Mouse (Mus musculus) liver, embryonic 16.5 days (tissue): ENCODE data around the gene Abcc4. TPM values are rescaled to one million over a fixed set of nuclear protein-coding genes. Genes with fewer than 3 reads are reported as not detected.
A peak's percentile ranks its signal among the peaks of the same experiment; 100 is the strongest.
"Not testable (repeated sequence)": the region's sequence is repeated elsewhere in the genome, so short reads cannot be mapped to it uniquely, and the experiment has no call there.

Experiments used
- ATAC-seq: fragments of 200-750 bp; cut with Nextera tagmentation; 2 replicates; pipeline ENCODE4 v1.8.0; 2017; ENCODE audit warnings: low read depth, mild to moderate bottlenecking, moderate number of reproducible peaks, moderate library complexity
- H3K27ac ChIP-seq: fragments of 300-500 bp; sonication (generic); 2 replicates; pipeline ENCODE4 v1.5.1; 2014; ENCODE audit warnings: mild to moderate bottlenecking, low read length
- H3K27me3 ChIP-seq: fragments of 300-500 bp; sonication (generic); 2 replicates; pipeline ENCODE4 v1.6.1; 2014; ENCODE audit warnings: low read depth, low read length, mixed read lengths; ENCODE audit not compliant: control insufficient read depth, insufficient read depth
- H3K36me3 ChIP-seq: fragments of 300-500 bp; sonication (generic); 2 replicates; pipeline ENCODE4 v1.6.1; 2014; ENCODE audit warnings: mild to moderate bottlenecking; ENCODE audit not compliant: control insufficient read depth, insufficient read depth
- H3K4me1 ChIP-seq: fragments of 300-500 bp; sonication (generic); 2 replicates; pipeline ENCODE4 v1.6.1; 2014; ENCODE audit warnings: low read depth, low read length, mixed read lengths; ENCODE audit not compliant: control insufficient read depth
- H3K4me2 ChIP-seq: fragments of 300-500 bp; sonication (generic); 2 replicates; pipeline ENCODE4 v1.6.1; 2014; ENCODE audit warnings: low read depth, low read length, mixed read lengths
- H3K4me3 ChIP-seq: fragments of 300-500 bp; sonication (generic); 2 replicates; pipeline ENCODE4 v1.5.1; 2014; ENCODE audit warnings: low read depth, mild to moderate bottlenecking, low read length
- H3K9ac ChIP-seq: fragments of 300-500 bp; sonication (generic); 2 replicates; pipeline ENCODE4 v1.6.1; 2014; ENCODE audit warnings: low read depth, low read length
- H3K9me3 ChIP-seq: fragments of 300-500 bp; sonication (generic); replicated peaks from 2 replicates; pipeline ENCODE4 v1.6.1; 2016; ENCODE audit warnings: low read length; ENCODE audit not compliant: control insufficient read depth
- WGBS: fragments of 180-500 bp; shearing (Covaris S2); extraction: QIAGEN DNeasy Blood & Tissue Kit; methylation state at CpG from one replicate; pipeline ENCODE4 v1.1.7; 2014; ENCODE audit not compliant: insufficient replicate concordance; 5-methylcytosine and 5-hydroxymethylcytosine counted together
- polyA plus RNA-seq: library from polyadenylated mRNA; unstranded; fragments of >200 nt; fragmentation: Nextera tagmentation; extraction: Ambion mirVana; gene quantifications from 2 replicates; pipeline ENCODE4 v1.2.1, GENCODE M21; 2015

Abcc4 gene
- polyA plus RNA-seq, 1 experiment from 2014 or later, result 2.3 TPM

- H3K4me3 ChIP-seq, result peak overlapping the region; percentile 20
- peak overlapping the region; percentile 54 for H3K4me2 ChIP-seq
- H3K9me3 ChIP-seq, result no peaks in the 10 kb centered on the region
- H3K4me1 ChIP-seq, result peaks cover 2% of the 10 kb centered on the region; the same call in 1 of the 2 replicates
- H3K27me3 ChIP-seq, result no peaks in the 10 kb centered on the region
- H3K9ac ChIP-seq, result peak overlapping the region; percentile 30
- H3K36me3 ChIP-seq, result no peaks in the 10 kb centered on the region
- no peak overlapping the region for H3K27ac ChIP-seq
- ATAC-seq, result peak; percentile 78
- 10% methylated on average over 24 of the region's 24 CpGs for WGBS
Measured at GRCm38 (mm10) chr14:118551725-118552285, 154.2 kb downstream of the Abcc4 start.

- no peak for ATAC-seq
- peak overlapping the region; percentile 30 for H3K9ac ChIP-seq
- H3K27me3 ChIP-seq, result no peaks in the 10 kb centered on the region
- H3K27ac ChIP-seq, result no peak overlapping the region
- 27% methylated on average over 18 of the region's 18 CpGs for WGBS
- H3K4me2 ChIP-seq, result peak overlapping the region; percentile 54
- H3K36me3 ChIP-seq, result no peaks in the 10 kb centered on the region
- H3K4me1 ChIP-seq, result peaks cover 2% of the 10 kb centered on the region; the same call in 1 of the 2 replicates
- no peaks in the 10 kb centered on the region for H3K9me3 ChIP-seq
- H3K4me3 ChIP-seq, result peak overlapping the region; percentile 20
Measured at GRCm38 (mm10) chr14:118551061-118551724, 154.8 kb downstream of the Abcc4 start.

GRCm38 (mm10) chr14:118544493-118544892, 161.5 kb downstream of the Abcc4 start:
- no peak overlapping the region for H3K9ac ChIP-seq
- no peak overlapping the region for H3K27ac ChIP-seq
- H3K9me3 ChIP-seq, result no peaks in the 10 kb centered on the region
- no peaks in the 10 kb centered on the region for H3K36me3 ChIP-seq
- no peak overlapping the region for H3K4me3 ChIP-seq
- H3K4me1 ChIP-seq, result no peaks in the 10 kb centered on the region
- H3K27me3 ChIP-seq, result no peaks in the 10 kb centered on the region
- H3K4me2 ChIP-seq, result no peak overlapping the region
- 80% methylated on average over 6 of the region's 6 CpGs for WGBS
- no peak for ATAC-seq

GRCm38 (mm10) chr14:118542947-118543346, 163.1 kb downstream of the Abcc4 start:
- H3K36me3 ChIP-seq, result no peaks in the 10 kb centered on the region
- WGBS, result 69% methylated on average over 9 of the region's 9 CpGs
- H3K27me3 ChIP-seq, result no peaks in the 10 kb centered on the region
- H3K9me3 ChIP-seq, result no peaks in the 10 kb centered on the region
- no peak overlapping the region for H3K9ac ChIP-seq
- no peaks in the 10 kb centered on the region for H3K4me1 ChIP-seq
- H3K4me3 ChIP-seq, result no peak overlapping the region
- no peak for ATAC-seq
- H3K27ac ChIP-seq, result no peak overlapping the region
- no peak overlapping the region for H3K4me2 ChIP-seq

GRCm38 (mm10) chr14:118531539-118531938, 174.5 kb downstream of the Abcc4 start:
- no peak overlapping the region for H3K4me2 ChIP-seq
- ATAC-seq, result no peak

GRCm38 (mm10) chr14:118514280-118515031, 191.6 kb downstream of the Abcc4 start:
- H3K27me3 ChIP-seq, result no peaks in the 10 kb centered on the region
- H3K27ac ChIP-seq, result no peak overlapping the region
- no peaks in the 10 kb centered on the region for H3K9me3 ChIP-seq
- WGBS, result 42% methylated on average over 9 of the region's 9 CpGs
- no peak overlapping the region for H3K4me3 ChIP-seq
- no peak overlapping the region for H3K9ac ChIP-seq
- ATAC-seq, result no peak
- H3K4me2 ChIP-seq, result no peak overlapping the region
- no peaks in the 10 kb centered on the region for H3K4me1 ChIP-seq
- no peaks in the 10 kb centered on the region for H3K36me3 ChIP-seq

More at GRCm38 (mm10) chr14:118531539-118531938, 174.5 kb downstream of the Abcc4 start:
- Histone ChIP-seq H3K27me3 (no peaks in the 10 kb centered on the region), H3K9ac (no peak overlapping the region), H3K27ac (no peak overlapping the region), H3K4me1 (no peaks in the 10 kb centered on the region), H3K36me3 (no peaks in the 10 kb centered on the region), H3K9me3 (no peaks in the 10 kb centered on the region), H3K4me3 (no peak overlapping the region)
- WGBS, result 66% methylated on average over 3 of the region's 3 CpGs

GRCm38 (mm10) chr14:118511715-118512114, 194.3 kb downstream of the Abcc4 start:
- not testable (repeated sequence) for H3K4me1 ChIP-seq
- WGBS, result 81% methylated on average over 6 of the region's 6 CpGs

GRCm38 (mm10) chr14:118510793-118511192, 195.2 kb downstream of the Abcc4 start:
- no peak overlapping the region for H3K27ac ChIP-seq
- H3K4me1 ChIP-seq, result no peaks in the 10 kb centered on the region
- H3K27me3 ChIP-seq, result no peaks in the 10 kb centered on the region
- H3K4me3 ChIP-seq, result no peak overlapping the region
- H3K9me3 ChIP-seq, result no peaks in the 10 kb centered on the region
- H3K36me3 ChIP-seq, result no peaks in the 10 kb centered on the region
- no peak for ATAC-seq
- WGBS, result 72% methylated on average over 2 of the region's 2 CpGs
- H3K9ac ChIP-seq, result no peak overlapping the region
- no peak overlapping the region for H3K4me2 ChIP-seq

More at GRCm38 (mm10) chr14:118511715-118512114, 194.3 kb downstream of the Abcc4 start:
- H3K27ac ChIP-seq, H3K9me3 ChIP-seq, ATAC-seq, H3K4me3 ChIP-seq, H3K27me3 ChIP-seq, H3K4me2 ChIP-seq, H3K36me3 ChIP-seq, H3K9ac ChIP-seq: not testable (repeated sequence)

GRCm38 (mm10) chr14:118510216-118510615, 195.8 kb downstream of the Abcc4 start:
- no peak for ATAC-seq
- 76% methylated on average over 5 of the region's 5 CpGs for WGBS

More at GRCm38 (mm10) chr14:118510216-118510615, 195.8 kb downstream of the Abcc4 start:
- H3K9me3 ChIP-seq, result no peaks in the 10 kb centered on the region
- no peaks in the 10 kb centered on the region for H3K36me3 ChIP-seq
- H3K27me3 ChIP-seq, result no peaks in the 10 kb centered on the region
- H3K4me2 ChIP-seq, result no peak overlapping the region
- H3K27ac ChIP-seq, result no peak overlapping the region
- H3K4me3 ChIP-seq, result no peak overlapping the region
- H3K4me1 ChIP-seq, result no peaks in the 10 kb centered on the region
- no peak overlapping the region for H3K9ac ChIP-seq
